Mouse (Mus musculus) induced T-regulatory cell, adult 2 months (primary cell): ENCODE measurements around the gene Etnk1.

Source experiments
- DNase-seq: peaks from one replicate; pipeline ENCODE4 v3.0.0-alpha.2; 2012; ENCODE audit warnings: low read depth

The Etnk1 gene

DNA sequence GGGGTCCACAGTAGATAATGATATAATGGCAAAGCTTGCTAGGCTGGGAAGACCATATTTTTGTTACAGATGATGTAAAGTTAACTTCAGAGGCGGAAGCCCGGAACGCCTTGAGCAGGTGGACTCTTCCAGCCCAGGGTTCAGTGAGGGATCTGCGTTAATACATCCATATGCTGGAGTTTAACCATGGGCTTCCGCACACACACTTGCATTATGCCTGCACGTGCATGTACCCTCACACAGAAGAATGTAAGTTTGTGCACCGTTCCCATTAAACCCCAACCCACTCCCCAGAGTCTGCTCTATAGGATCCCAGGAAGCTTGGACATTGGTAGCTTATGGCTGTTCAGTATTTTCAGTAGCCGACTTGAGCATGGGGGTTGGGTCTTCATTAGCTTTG, 4.0 kb downstream of the Etnk1 start:
- DNase-seq, result no peak

DNA sequence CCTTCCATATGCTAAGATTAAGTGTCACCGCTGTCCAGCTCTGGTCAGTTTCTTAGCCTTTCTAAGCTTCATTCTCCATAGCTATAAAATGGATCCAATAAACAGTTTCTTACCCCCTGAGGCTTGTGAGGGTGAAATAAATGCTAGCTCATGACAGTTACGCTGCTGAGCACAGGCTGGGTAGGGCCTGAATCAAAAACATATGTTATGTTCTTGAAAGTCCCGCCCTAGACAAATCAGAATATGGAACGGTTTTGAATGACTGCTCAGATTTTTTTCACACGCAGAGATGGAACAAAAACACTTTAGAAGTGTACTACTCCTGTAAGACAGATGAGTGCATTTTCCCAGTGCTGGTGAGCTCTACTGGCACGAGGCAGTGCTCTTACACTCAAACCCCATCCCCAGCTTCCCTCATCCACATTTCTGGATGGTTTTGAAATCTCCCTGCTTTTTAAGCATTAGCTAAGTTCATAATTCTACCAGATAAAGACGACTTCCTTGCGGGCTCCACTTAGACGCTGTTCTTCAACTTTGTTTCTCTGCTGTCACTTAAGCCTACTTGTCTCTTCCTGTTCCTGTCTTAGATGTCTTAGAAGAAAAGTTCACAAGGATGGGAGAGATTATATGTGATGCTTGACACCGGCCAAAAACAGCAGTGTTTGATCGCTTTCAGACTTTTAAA, 4.9 kb downstream of the Etnk1 start:
- DNase-seq, result peak; percentile 60

DNA sequence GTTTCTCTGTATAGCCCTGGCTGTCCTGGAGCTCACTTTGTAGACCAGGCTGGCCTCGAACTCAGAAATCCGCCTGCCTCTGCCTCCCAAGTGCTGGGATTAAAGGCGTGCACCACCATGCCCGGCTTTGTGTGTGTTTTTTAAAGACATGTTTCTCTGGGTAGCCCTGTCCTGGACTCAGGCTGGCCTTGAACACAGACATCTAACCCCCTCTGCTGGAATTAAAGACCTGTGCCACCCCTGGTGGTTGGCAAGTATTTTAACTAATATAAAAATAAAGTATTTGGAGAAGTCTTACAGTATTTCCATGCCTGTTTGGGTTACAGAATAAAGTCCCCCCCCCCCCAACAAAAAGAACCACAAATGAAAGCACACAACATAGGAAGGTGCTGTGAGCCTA, 5.7 kb downstream of the Etnk1 start:
- DNase-seq, result peak; percentile 45

GRCm38 (mm10) chr6:143174226-143174625, 7.2 kb downstream of the Etnk1 start:
- DNase-seq, result no peak

GRCm38 (mm10) chr6:143174906-143175656, 8.1 kb downstream of the Etnk1 start:
- DNase-seq, result peak; percentile 74

- DNase-seq, result no peak
Observed at GRCm38 (mm10) chr6:143176076-143176475, 9.1 kb downstream of the Etnk1 start.

DNA sequence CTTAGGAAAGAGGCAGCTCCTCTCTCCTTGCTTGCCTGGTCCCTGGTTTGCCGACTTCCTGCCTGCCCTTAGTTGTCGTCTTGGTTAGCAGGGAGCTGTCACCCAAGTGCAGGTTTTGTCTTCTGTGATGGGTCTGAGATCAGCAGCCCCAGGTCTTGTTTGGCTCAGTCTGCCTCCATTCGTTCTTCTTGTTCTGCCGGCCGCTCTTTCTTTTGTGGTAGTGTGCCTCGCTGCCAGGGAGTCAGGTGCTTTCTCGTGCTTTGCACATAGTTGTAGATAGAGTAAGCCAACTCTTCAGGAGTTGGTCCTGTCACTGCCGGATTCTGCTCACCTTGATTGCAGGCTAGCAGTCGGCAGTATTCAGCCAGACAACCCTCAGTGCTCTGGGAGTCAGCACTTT, 9.6 kb downstream of the Etnk1 start:
- DNase-seq, result peak; percentile 22

- DNase-seq, result no peak
Observed at GRCm38 (mm10) chr6:143179181-143179580, 12.2 kb downstream of the Etnk1 start.

DNA sequence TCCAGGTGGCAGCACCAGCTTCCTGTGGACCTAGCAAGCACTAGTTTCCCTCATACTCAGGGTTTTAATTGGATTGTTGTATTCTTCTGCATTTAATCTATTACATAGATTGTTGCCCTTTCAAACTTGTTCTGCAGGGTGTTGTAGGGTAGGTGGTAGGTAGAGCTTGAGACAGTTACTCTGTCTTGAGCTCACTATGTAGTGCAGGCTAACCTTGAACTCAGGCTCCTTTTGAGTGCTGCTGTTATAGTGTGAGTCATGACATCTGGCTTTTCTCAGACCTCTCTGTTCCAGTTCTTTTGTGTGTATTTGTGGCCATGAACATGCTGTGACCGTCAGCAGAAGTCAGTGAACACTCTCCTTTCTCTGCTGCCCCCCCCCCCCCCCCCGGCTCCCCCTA, 12.7 kb downstream of the Etnk1 start:
- no peak for DNase-seq

DNA sequence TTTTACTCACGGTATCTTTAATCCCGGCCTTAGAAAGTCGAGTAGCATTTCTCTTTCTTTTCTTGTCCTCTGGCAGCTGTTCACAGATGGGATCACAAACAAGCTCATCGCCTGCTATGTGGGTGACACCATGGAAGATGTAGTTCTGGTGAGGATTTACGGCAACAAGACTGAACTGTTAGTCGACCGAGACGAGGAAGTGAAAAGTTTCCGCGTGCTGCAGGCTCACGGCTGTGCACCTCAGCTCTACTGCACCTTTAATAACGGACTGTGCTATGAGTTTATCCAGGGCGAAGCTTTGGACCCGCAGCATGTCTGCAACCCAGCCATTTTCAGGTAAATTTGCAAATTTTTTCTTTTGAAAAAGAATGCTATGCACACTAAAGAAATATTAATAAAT, 13.5 kb downstream of the Etnk1 start:
- no peak for DNase-seq

DNA sequence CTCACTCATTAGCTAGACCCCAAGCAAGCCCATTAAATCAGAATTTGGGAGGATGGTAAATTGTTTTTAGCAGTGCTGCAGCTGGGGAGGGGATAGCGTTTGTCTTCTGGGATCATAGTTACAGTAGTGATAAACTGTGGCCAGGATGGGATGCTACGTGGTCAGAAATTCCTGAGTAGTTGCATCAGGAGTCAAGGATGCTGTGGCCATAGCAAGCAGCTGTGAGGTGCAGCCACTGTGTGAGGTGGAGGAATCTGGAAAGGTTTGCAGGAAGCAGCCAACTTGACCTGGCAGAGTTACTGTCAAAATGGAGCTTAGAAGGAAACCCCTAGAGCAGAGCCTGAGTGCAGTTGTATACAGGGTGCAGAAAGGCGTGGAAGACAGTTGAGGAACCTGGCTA, 17.1 kb downstream of the Etnk1 start:
- no peak for DNase-seq

DNA sequence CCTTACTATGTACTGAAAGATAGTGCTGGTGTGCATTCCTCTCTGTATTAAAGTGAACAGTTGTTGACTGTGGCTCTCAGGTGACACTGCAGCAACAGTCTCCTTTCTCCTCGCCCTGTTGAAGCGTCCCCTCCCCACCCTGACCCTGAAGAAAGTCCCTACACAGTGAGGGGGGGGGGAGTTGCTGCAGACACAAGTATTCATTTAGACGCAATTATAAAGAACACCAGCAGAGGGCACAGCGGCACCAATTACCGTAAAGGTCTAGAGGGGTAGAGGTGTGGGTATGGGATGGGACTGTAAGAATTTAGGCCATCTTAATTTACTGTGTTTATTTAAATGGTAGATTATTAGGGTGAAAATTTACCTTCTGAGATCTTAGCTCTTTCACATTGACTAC, 17.7 kb downstream of the Etnk1 start:
- DNase-seq, result peak; percentile 66

DNA sequence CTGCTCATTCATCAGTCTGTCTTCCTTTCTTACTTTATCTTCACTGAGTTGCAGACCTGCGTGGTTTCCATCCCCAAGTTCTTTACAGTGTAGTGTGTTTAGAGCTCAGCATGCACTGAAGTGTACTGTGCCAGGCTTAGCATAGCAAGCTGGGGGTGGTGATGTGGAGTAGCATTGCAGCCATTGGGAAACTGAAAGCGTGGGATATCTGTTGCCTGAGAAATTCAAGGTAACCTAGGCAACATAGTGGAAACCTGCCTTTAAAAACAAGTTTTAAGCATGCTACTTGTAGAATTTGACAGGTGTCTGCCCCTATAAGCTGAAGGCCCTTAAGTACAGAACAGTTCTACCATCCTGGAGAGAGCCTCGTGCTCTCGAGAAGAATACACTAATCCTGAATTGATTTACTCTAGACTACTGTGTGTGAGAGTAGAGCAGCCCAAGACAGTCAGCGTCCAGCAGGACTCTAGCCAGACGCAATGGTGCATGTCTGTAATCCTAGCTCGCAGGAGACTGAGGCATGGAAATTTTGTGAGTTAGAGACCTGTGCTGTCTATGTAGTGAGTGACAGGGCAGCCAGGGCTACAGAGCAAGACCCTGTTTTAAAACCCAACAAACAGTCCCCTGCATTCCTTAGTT, 23.9 kb downstream of the Etnk1 start:
- DNase-seq, result no peak

GRCm38 (mm10) chr6:143191477-143192098, 24.6 kb downstream of the Etnk1 start:
- DNase-seq, result no peak

- no peak for DNase-seq
Observed at GRCm38 (mm10) chr6:143192709-143193108, 25.7 kb downstream of the Etnk1 start.

GRCm38 (mm10) chr6:143193166-143193565, 26.1 kb downstream of the Etnk1 start:
- no peak for DNase-seq

DNA sequence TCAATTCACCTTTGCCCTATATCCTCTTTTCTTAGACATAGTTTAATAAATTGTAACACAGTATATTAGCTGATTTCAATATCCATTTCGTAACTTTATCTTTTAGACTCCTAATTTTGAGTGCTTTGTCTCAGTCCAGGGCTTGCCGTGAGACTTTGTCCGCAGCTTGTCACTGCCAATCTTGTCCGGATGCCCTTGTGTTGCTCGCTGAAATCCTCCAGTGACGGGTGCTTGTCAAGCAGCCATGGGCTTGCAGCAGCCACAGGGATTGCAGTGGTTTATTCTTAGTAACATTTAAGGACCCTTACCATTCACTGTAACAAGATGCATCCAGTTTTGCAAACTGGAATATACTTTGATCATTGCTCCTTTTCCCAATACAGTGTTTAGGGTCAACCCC, 26.6 kb downstream of the Etnk1 start:
- no peak for DNase-seq

DNA sequence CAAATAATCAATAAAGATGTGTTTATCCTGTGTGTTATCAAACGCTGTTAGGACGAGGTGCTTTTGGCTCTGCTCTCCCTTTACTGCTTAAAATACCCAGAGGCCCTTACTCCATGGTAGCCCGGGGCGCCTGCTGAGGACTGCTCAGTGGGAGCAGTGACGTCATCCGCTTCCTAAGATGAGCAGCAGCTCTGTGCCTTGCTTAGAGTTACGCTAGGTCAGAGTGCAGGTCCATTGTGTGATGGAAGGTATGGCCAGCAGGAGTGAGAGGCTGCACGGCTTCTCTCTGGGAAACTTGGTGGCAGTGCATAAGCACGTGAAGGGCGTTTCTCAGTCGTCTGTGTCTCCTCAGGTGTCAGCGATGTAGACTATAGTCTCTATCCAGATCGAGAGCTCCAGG, 30.0 kb downstream of the Etnk1 start:
- DNase-seq, result no peak

DNA sequence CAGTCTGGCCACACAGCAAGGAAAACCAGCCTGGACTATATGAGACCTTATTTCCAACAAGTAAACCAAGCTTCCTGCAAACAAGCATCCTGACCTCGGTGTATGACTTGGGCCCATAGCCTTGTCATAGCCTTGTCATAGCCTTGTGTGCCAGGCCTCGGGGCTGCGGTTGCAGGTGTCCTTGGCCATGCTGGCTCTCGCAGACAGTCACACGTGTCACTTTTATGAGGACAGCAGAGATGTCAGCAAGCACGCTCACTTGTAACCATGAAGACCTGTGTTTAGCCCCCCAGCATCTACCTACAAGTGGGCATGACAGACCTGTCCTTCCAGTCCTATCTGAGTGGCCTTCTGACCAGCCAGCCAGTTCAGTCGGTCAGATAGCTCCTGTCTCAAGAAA, 31.4 kb downstream of the Etnk1 start:
- no peak for DNase-seq

- DNase-seq, result no peak
Observed at GRCm38 (mm10) chr6:143203097-143203496, 36.1 kb downstream of the Etnk1 start.

GRCm38 (mm10) chr6:143208880-143209279, 41.9 kb downstream of the Etnk1 start:
- no peak for DNase-seq

DNA sequence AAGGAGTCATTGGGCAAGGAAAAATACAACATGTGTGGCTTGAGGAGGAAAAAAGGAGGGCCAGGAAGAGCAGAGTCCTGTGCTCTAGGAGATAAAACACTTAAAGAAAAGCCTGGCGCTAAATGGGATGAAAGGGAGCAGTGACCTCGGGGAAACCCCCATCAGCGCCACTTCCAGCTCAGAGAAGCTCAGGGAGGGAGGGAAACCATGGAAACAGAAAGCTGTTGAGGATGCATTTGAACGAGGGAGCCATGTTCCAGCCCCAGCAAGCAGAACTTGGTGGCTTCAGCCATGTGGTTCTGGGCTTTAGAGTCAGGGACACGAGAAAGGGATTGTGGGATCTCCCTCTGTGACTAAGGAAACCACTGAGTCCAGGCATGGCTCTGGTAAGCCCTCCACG, 45.7 kb downstream of the Etnk1 start:
- DNase-seq, result no peak

- no peak for DNase-seq
Observed at GRCm38 (mm10) chr6:143213461-143213860, 46.4 kb downstream of the Etnk1 start.
